Mouse (Mus musculus) hindbrain, postnatal 0 days (tissue): ENCODE results near the gene Dcaf12. TPM values are rescaled to one million over a fixed set of nuclear protein-coding genes. Genes with fewer than 3 reads are reported as not detected.

ENCODE experiments used
- ATAC-seq: fragments of 200-750 bp; cut with Nextera tagmentation; 2 replicates; pipeline ENCODE4 v1.8.0; 2017; ENCODE audit warnings: mild to moderate bottlenecking, moderate TSS enrichment, moderate library complexity
- DNase-seq: peaks from one replicate; pipeline ENCODE4 v3.0.0-alpha.2; 2015; ENCODE audit warnings: low spot score
- H3K27ac ChIP-seq: fragments of 300-500 bp; sonication (generic); 2 replicates; pipeline ENCODE4 v1.5.1; 2014; ENCODE audit warnings: mild to moderate bottlenecking
- H3K27me3 ChIP-seq: fragments of 300-500 bp; sonication (generic); 2 replicates; pipeline ENCODE4 v1.6.1; 2014; ENCODE audit warnings: low read length, mixed read lengths; ENCODE audit not compliant: insufficient read depth
- H3K36me3 ChIP-seq: fragments of 300-500 bp; sonication (generic); 2 replicates; pipeline ENCODE4 v1.6.1; 2014; ENCODE audit warnings: low read length, mixed read lengths; ENCODE audit not compliant: insufficient read depth
- H3K4me1 ChIP-seq: fragments of 300-500 bp; sonication (generic); 2 replicates; pipeline ENCODE4 v1.6.1; 2014; ENCODE audit warnings: antibody characterized with exemption, low read length, mixed read lengths; ENCODE audit not compliant: insufficient read depth
- H3K4me2 ChIP-seq: fragments of 300-500 bp; sonication (generic); 2 replicates; pipeline ENCODE4 v1.6.1; 2014; ENCODE audit warnings: low read depth, mild to moderate bottlenecking, low read length, moderate library complexity, mixed read lengths
- H3K4me3 ChIP-seq: fragments of 300-500 bp; sonication (generic); 2 replicates; pipeline ENCODE4 v1.5.1; 2014; ENCODE audit warnings: low read length
- H3K9ac ChIP-seq: fragments of 300-500 bp; sonication (generic); replicated peaks from 2 replicates; pipeline ENCODE4 v1.6.1; 2014; ENCODE audit warnings: mild to moderate bottlenecking, low read length, moderate library complexity, mixed read lengths
- H3K9me3 ChIP-seq: fragments of 300-500 bp; sonication (generic); 2 replicates; pipeline ENCODE4 v1.6.1; 2016; ENCODE audit warnings: low read length, mixed read lengths
- CTCF ChIP-seq: IDR thresholded peaks from 2 replicates; pipeline ENCODE4 v1.5.1; 2016; ENCODE audit warnings: antibody characterized with exemption, control low read depth, low read depth
- WGBS: fragments of 180-500 bp; shearing (Covaris S2); extraction: QIAGEN DNeasy Blood & Tissue Kit; methylation state at CpG from one replicate; pipeline ENCODE4 v1.1.7; 2014; 5-methylcytosine and 5-hydroxymethylcytosine counted together
- polyA plus RNA-seq: library from polyadenylated mRNA; unstranded; fragments of >200 nt; fragmentation: Nextera tagmentation; extraction: Ambion mirVana; gene quantifications from 2 replicates; pipeline ENCODE4 v1.2.1, GENCODE M21; 2015
- total RNA-seq: library from RNA; depleted of rRNA; stranded (reverse); fragments of >200 nt; gene quantifications from 2 replicates; pipeline ENCODE4 v1.2.3, GENCODE M21; 2014; rRNA removed

Gene Dcaf12
- 64.0 and 64.3 TPM in 2 replicates for total RNA-seq
- 51.0 and 53.0 TPM in 2 replicates for polyA plus RNA-seq

DNA sequence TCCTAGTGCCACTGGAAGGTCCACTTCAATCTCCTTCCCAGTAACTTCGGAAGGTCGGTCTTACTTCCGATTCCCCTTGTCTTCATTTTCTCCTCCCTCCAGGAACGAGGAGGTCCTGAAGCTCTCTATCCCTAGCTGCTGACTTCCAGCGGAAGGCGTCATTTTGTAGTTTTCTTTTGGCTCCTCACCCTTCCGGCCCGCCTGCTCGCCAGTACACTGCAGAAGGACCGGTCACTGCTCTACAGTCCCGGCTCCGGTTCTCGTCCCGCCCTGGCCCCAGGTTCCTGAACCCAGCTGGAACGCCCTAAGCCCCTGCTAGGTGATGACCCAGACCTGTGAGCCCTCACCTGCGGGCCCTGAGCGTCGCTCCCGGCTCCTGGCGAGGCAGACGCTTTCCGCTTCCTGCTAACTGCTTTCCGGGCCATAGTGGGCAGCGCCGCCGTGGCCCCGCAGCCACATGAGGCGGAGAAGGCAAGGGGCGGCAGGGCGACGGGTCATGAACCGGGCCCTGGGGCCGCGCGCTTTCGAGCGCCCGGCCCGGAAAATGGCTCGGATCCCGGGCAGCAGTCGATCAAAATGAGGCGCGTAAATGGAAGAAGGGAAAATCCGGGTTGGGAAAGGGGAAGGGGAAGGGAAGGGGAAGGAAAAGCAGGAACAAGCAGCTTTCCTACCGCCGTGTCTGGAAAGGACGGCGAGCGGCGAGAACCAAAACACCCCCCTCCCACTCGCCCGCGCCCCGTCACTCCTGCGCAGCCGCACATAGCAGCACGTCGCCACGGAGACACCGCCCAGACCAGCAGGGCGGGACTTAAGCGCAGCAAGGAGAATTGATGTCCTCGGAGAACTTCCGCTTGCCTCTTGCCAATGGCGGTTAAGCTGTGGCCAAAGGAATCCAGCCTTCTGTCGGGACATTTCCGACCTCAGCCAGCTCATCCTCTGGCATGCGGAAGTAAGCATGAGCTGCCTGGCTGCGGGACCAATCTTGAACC is at the start of gene Dcaf12:
Gene Dcaf12, minus strand, starts transcription at position 749 of the 989 bp plus-strand sequence.
- Histone ChIP-seq H3K4me1 (peaks cover 10% of the 10 kb centered on the region), H3K27ac (peak within 1 kb of the TSS; percentile 94), H3K4me3 (peak within 1 kb of the TSS; percentile 79), H3K27me3 (no peaks in the 10 kb centered on the region), H3K9ac (peak within 1 kb of the TSS; percentile 89), H3K4me2 (peak within 1 kb of the TSS; percentile 89), H3K9me3 (no peaks in the 10 kb centered on the region), H3K36me3 (no peaks in the 10 kb centered on the region; the same call in 1 of the 2 replicates)
- ATAC-seq (peak; percentile 97), DNase-seq (peak; percentile 97)
- WGBS = under 1% methylated on average over 70 of the region's 70 CpGs
- TF ChIP-seq CTCF = no peak

DNA sequence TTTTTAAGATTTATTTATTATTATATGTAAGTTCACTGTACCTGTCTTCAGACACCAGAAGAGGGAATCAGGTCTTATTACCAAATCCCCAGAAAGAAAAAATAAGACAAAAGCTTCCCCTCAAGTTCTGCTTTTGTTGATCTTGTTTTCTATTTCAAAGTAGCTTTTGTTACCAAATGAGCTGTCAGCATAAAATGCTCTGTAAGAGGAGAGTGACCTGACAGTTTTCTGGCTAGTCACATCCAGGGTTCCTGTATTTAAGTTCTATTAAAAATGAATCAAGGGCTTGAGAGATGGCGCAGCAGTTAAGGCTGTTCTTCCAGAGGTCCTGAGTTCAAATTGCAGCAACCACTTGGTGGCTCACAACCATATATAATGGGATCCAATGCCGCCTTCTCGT is 46.4 kb upstream of the Dcaf12 start:
- 90% methylated on average over 3 of the region's 3 CpGs for WGBS
- no peak overlapping the region for H3K9ac ChIP-seq
- no peak for DNase-seq

DNA sequence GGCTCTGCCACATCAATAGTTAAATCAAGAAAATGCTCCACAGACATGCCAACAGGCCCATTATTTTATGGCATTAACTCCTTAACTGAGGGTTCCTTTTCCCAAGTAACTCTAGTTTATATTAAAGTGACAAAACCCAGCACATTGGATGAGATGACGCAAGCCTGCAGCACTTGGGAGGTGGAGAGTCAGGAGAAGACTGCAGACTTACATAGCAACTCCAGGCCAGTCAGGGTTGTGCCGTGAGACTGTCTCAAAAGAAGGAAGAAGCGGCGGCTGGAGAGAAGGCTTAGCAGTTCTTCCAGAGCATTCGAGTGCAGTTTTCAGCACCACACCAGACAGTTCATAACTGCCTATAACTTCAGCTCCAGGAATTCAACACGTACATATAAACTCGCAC is 44.7 kb upstream of the Dcaf12 start:
- no peak for TF ChIP-seq CTCF
- 90% methylated on average over 7 of the region's 7 CpGs for WGBS
- Histone ChIP-seq H3K4me2 (no peak overlapping the region), H3K4me3 (no peak overlapping the region), H3K9ac (no peak overlapping the region), H3K9me3 (no peaks in the 10 kb centered on the region), H3K4me1 (no peaks in the 10 kb centered on the region), H3K27me3 (no peaks in the 10 kb centered on the region), H3K27ac (no peak overlapping the region), H3K36me3 (no peaks in the 10 kb centered on the region)
- ATAC-seq (no peak), DNase-seq (no peak)

More for the DNA sequence above, 46.4 kb upstream of the Dcaf12 start:
- no peak for ATAC-seq
- H3K27me3 ChIP-seq = no peaks in the 10 kb centered on the region
- no peaks in the 10 kb centered on the region for H3K36me3 ChIP-seq
- no peak overlapping the region for H3K4me3 ChIP-seq
- no peak overlapping the region for H3K27ac ChIP-seq
- no peak overlapping the region for H3K4me2 ChIP-seq
- no peak for TF ChIP-seq CTCF
- no peaks in the 10 kb centered on the region for H3K9me3 ChIP-seq
- H3K4me1 ChIP-seq = no peaks in the 10 kb centered on the region

DNA sequence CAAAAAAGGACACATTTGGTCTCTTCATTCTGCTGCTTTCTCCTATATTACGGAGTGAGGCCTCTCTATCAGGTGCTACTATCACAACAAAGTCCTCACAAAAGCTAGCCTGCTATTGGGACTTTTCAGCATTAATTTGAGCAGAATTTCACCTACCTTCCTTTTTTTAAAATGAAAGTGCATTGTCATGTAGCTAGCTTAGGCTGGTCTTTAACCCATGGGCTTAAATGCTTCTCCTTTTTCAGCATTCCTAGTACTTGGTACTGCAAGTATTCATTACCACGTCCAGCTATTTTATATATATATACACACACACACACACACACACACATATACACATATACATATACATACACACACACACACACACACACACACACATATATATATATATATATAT is 44.0 kb upstream of the Dcaf12 start:
- DNase-seq (no peak), ATAC-seq (no peak)
- no peak overlapping the region for H3K9ac ChIP-seq
- no peak for TF ChIP-seq CTCF
- WGBS = 88% methylated on average over 2 of the region's 2 CpGs
- H3K36me3 ChIP-seq = no peaks in the 10 kb centered on the region
- H3K4me2 ChIP-seq = no peak overlapping the region
- H3K4me1 ChIP-seq = no peaks in the 10 kb centered on the region
- no peak overlapping the region for H3K27ac ChIP-seq
- H3K4me3 ChIP-seq = no peak overlapping the region
- no peaks in the 10 kb centered on the region for H3K27me3 ChIP-seq
- H3K9me3 ChIP-seq = no peaks in the 10 kb centered on the region

DNA sequence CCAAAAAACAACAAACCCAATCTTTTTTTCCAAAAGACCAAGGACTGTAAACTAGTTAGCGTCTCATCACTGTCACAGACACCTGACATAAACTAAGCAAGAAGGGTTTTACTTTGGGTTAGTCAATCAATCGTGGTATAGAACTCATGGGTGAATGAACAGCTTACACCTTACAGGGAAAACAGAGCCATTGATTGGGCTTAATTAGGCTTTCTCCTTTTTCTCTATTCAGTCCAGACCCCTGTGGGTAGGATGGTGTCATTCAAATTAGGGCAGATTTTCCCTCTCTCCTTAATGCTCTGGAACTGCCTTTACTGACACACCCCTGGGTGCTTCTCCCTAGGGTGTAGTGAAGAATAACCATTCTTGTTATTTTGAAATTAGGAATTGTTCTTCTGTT is 42.5 kb upstream of the Dcaf12 start:
- no peak for TF ChIP-seq CTCF
- H3K27ac ChIP-seq = no peak overlapping the region
- H3K9ac ChIP-seq = no peak overlapping the region
- no peaks in the 10 kb centered on the region for H3K9me3 ChIP-seq
- no peak overlapping the region for H3K4me2 ChIP-seq
- no peak for ATAC-seq
- H3K4me1 ChIP-seq = no peaks in the 10 kb centered on the region
- 39% methylated on average over 2 of the region's 2 CpGs for WGBS
- H3K4me3 ChIP-seq = no peak overlapping the region
- DNase-seq = no peak
- H3K27me3 ChIP-seq = no peaks in the 10 kb centered on the region
- no peaks in the 10 kb centered on the region for H3K36me3 ChIP-seq

DNA sequence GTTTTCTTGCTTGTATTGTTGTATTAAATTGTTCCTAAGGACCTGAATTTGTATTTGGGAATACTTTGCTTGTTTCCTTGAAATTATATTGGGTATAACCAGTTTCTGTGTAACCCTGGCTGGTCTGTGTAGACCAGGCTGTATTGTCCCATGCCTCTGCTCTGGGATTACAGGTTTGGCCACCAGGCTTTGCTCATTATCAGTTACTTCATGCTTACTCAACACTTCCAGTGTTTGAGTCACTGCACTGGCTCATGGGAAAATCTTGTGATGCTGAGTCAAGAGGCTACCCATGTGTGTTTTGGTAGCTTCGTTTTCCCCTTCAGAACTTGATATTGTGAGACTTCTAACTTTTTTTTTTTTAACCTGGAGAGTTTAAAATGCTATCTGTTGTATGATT is 38.6 kb upstream of the Dcaf12 start:
- DNase-seq = no peak
- no peak for TF ChIP-seq CTCF
- H3K4me3 ChIP-seq = no peak overlapping the region
- no peak overlapping the region for H3K27ac ChIP-seq
- no peaks in the 10 kb centered on the region for H3K36me3 ChIP-seq
- 90% methylated on average over 1 of the region's 1 CpGs for WGBS
- H3K9me3 ChIP-seq = no peaks in the 10 kb centered on the region
- H3K4me1 ChIP-seq = peaks cover 4% of the 10 kb centered on the region; the same call in 1 of the 2 replicates
- H3K9ac ChIP-seq = no peak overlapping the region
- no peak overlapping the region for H3K4me2 ChIP-seq
- H3K27me3 ChIP-seq = no peaks in the 10 kb centered on the region
- no peak for ATAC-seq

DNA sequence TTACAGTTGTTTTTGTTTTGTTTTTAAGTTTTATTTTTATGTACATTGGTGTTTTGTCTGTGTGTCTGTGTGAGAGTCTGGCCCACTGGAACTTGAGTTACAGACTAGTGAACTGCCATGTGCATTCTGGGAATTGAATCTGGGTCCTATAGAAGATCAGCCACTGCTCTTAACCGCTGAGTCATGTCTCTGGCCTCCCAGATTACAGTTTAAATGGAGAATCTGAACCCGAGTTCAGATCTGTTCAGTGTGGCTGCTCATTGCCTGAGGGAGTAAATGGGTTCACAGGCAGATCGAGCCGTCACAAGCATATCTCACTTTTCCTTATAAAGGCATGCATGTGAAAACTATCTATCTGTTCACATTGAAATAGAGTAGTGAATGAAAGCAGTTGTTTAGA is 38.1 kb upstream of the Dcaf12 start:
- no peaks in the 10 kb centered on the region for H3K9me3 ChIP-seq

More for the DNA sequence above, 38.1 kb upstream of the Dcaf12 start:
- Histone ChIP-seq H3K36me3 (no peaks in the 10 kb centered on the region), H3K4me1 (peaks cover 7% of the 10 kb centered on the region), H3K4me3 (no peak overlapping the region), H3K27me3 (no peaks in the 10 kb centered on the region), H3K9ac (no peak overlapping the region), H3K4me2 (no peak overlapping the region), H3K27ac (no peak overlapping the region)
- WGBS = 96% methylated on average over 4 of the region's 4 CpGs
- ATAC-seq (no peak), DNase-seq (no peak)
- TF ChIP-seq CTCF = no peak
